Mouse (Mus musculus) ES-E14 (cell line): ENCODE results near the gene Itga1.

ENCODE experiments used
- HCFC1 ChIP-seq: IDR thresholded peaks from 2 replicates; pipeline ENCODE4 v1.6.1; 2012; ENCODE audit warnings: low read length, inconsistent platforms, borderline replicate concordance; ENCODE audit not compliant: insufficient read depth
- MAFK ChIP-seq: IDR thresholded peaks from 2 replicates; pipeline ENCODE4 v1.6.1; 2014; ENCODE audit warnings: mild to moderate bottlenecking, low read depth, low read length, inconsistent platforms; ENCODE audit not compliant: insufficient read depth
- ZC3H11A ChIP-seq: IDR thresholded peaks from 2 replicates; pipeline ENCODE4 v1.6.1; 2012; ENCODE audit warnings: low read depth, mild to moderate bottlenecking, inconsistent platforms, low read length, borderline replicate concordance

- TF ChIP-seq ZC3H11A (no peak), HCFC1 (no peak), MAFK (no peak)
Measured at GRCm38 (mm10) chr13:115031177-115032000, 70.4 kb downstream of the Itga1 start.
